Mouse (Mus musculus): ENCODE measurements around the gene Smr3a.

Smr3a gene

DNA sequence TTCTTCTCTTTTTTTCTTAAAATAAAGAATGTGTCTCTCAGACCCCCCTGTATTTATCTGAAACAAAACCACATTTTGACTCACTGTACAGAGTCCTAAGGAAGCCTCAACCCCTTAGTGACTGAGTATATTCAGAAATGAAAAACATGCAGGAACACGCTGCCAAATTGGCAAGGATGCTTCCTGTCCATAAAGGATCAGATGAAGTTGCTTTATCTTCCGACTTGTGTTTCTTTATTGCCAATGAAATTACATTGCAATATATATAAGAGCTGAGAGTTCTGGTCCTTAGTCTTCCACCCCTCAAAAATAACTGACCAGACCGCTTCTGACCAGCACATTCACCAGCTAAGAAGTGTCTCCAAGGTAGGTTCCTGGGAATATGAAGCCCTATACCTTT is at the start of gene Smr3a:
Gene Smr3a (plus strand): TSS at position 301 of the 400 bp plus-strand sequence.
- no peak for DNase-seq (ENCODE audit: low spot score)

- no peak for DNase-seq (ENCODE audit: low spot score)
Measured at GRCm38 (mm10) chr5:87969201-87969600, 33.1 kb upstream of the Smr3a start, which contains the start of the genes 2310003L06Rik and Gm28434. 2310003L06Rik (plus strand) TSS chr5:87969459. Gm28434 (plus strand) TSS chr5:87969517.

GRCm38 (mm10) chr5:87979139-87979538 is 23.2 kb upstream of the Smr3a start, which contains the start of gene Cabs1:
Cabs1 (plus strand) TSS chr5:87979439.
- no peak for DNase-seq (ENCODE audit: low spot score)

- no peak for DNase-seq (ENCODE audit: low spot score)
Measured at GRCm38 (mm10) chr5:87982468-87983214, 19.7 kb upstream of the Smr3a start.

GRCm38 (mm10) chr5:88005241-88005640 is 2.9 kb downstream of the Smr3a start:
- no peak for DNase-seq (ENCODE audit: low spot score)

All from MN1 (cell line).